Comparison of ENCODE assay signal across 8 mouse cellular contexts in genomic region chr14:55760156-55760555, GRCm38 (mm10). TPM values are rescaled to one million over a fixed set of nuclear protein-coding genes. Genes with fewer than 3 reads are reported as not detected.
DNase-seq lines count a peak whose midpoint lies in the region; ATAC-seq and TF ChIP-seq lines count a peak whose summit lies in the region.
"Not testable (repeated sequence)": the region's sequence is repeated elsewhere in the genome, so short reads cannot be mapped to it uniquely, and the experiment has no call there.

No protein-coding gene starts in this region.

- not testable (repeated sequence) for ATAC-seq in embryonic facial prominence, embryonic 12.5 days (ENCODE audit: insufficient number of reproducible peaks, insufficient read depth, low FRiP score, low TSS enrichment); midbrain, embryonic 14.5 days (ENCODE audit: low FRiP score, low TSS enrichment)

- not testable (repeated sequence) for H3K9me3 ChIP-seq in embryonic facial prominence, embryonic 12.5 days; limb, embryonic 10.5 days (replicated peaks); midbrain, embryonic 14.5 days (ENCODE audit: control insufficient read depth, low read length)

- not testable (repeated sequence) for H3K27ac ChIP-seq in embryonic facial prominence, embryonic 12.5 days; kidney, adult 2 months (ENCODE audit: insufficient read depth, low read depth, low read length); limb, embryonic 10.5 days; midbrain, embryonic 14.5 days (replicated peaks; ENCODE audit: low read depth, low read length); small intestine, adult 2 months (ENCODE audit: insufficient read depth, low read depth, low read length)

- H3K4me2 ChIP-seq in embryonic facial prominence, embryonic 12.5 days (replicated peaks), result peak overlapping the region; percentile 37
- H3K4me2 ChIP-seq in midbrain, embryonic 14.5 days (ENCODE audit: low read length), result peak overlapping the region; percentile 32

- not testable (repeated sequence) for H3K4me1 ChIP-seq in embryonic facial prominence, embryonic 12.5 days; midbrain, embryonic 14.5 days (ENCODE audit: control insufficient read depth, insufficient read depth, low read length); small intestine, adult 2 months (ENCODE audit: control insufficient read depth, insufficient read depth, insufficient read length, low read length)
- H3K4me1 ChIP-seq in kidney, adult 2 months (ENCODE audit: control insufficient read depth, insufficient read depth, low read length), result peaks cover 14% of the 10 kb centered on the region; the same call in 1 of the 2 replicates
- peaks cover 18% of the 10 kb centered on the region for H3K4me1 ChIP-seq in limb, embryonic 10.5 days

- H3K27me3 ChIP-seq in embryonic facial prominence, embryonic 12.5 days, result peaks cover 29% of the 10 kb centered on the region
- H3K27me3 ChIP-seq in kidney, adult 2 months (replicated peaks; ENCODE audit: control insufficient read depth, insufficient read depth, low read length), result not testable (repeated sequence)
- peaks cover 47% of the 10 kb centered on the region for H3K27me3 ChIP-seq in limb, embryonic 10.5 days (ENCODE audit: low read depth, poor library complexity, severe bottlenecking)
- peaks cover 37% of the 10 kb centered on the region for H3K27me3 ChIP-seq in midbrain, embryonic 14.5 days (ENCODE audit: control insufficient read depth, insufficient read depth, low read length)
- H3K27me3 ChIP-seq in small intestine, adult 2 months (ENCODE audit: control insufficient read depth, insufficient read depth, low read length), result 0 out of 2 replicates have a peak, but pooled peaks cover 13% of the 10 kb centered on the region

- not testable (repeated sequence) for H3K9ac ChIP-seq in embryonic facial prominence, embryonic 12.5 days; midbrain, embryonic 14.5 days (replicated peaks; ENCODE audit: low read length)

- TF ChIP-seq POLR2A in kidney, adult 2 months (IDR thresholded peaks at IDR 0.05; ENCODE audit: low read depth, low read length); small intestine, adult 2 months (IDR thresholded peaks at IDR 0.05; ENCODE audit: low read depth, low read length): not testable (repeated sequence)

- WGBS in embryonic facial prominence, embryonic 12.5 days, result 0% methylated on average over 6 of the region's 6 CpGs
- under 1% methylated on average over 6 of the region's 6 CpGs for WGBS in kidney, adult 2 months
- under 1% methylated on average over 6 of the region's 6 CpGs for WGBS in limb, embryonic 10.5 days
- WGBS in midbrain, embryonic 14.5 days, result 2% methylated on average over 5 of the region's 6 CpGs
- 0% methylated on average over 6 of the region's 6 CpGs for WGBS in small intestine, adult 2 months

- TF ChIP-seq CTCF in kidney, adult 2 months (conservative IDR thresholded peaks at IDR 0.05; ENCODE audit: insufficient read depth, insufficient read length, low read depth, low read length), result peak; percentile 74
- peak; percentile 63; the same call in 1 of the 2 replicates for TF ChIP-seq CTCF in small intestine, adult 2 months (IDR thresholded peaks at IDR 0.05; ENCODE audit: extremely low read depth, insufficient read length, insufficient replicate concordance, low read depth, low read length)

- peaks cover 15% of the 10 kb centered on the region for H3K36me3 ChIP-seq in embryonic facial prominence, embryonic 12.5 days
- H3K36me3 ChIP-seq in kidney, adult 2 months (ENCODE audit: control insufficient read depth, insufficient read depth, low read length), result not testable (repeated sequence)
- peaks cover 18% of the 10 kb centered on the region for H3K36me3 ChIP-seq in limb, embryonic 10.5 days
- peaks cover 13% of the 10 kb centered on the region for H3K36me3 ChIP-seq in midbrain, embryonic 14.5 days (ENCODE audit: control insufficient read depth, insufficient read depth, low read length)
- H3K36me3 ChIP-seq in small intestine, adult 2 months (ENCODE audit: control insufficient read depth, insufficient read depth, low read length), result peaks cover 13% of the 10 kb centered on the region

- H3K4me3 ChIP-seq in embryonic facial prominence, embryonic 12.5 days, result peak overlapping the region; percentile 1; the same call in 1 of the 2 replicates
- H3K4me3 ChIP-seq in kidney, adult 2 months (ENCODE audit: insufficient read depth, low read depth, low read length); midbrain, embryonic 14.5 days (replicated peaks; ENCODE audit: low read depth, low read length); small intestine, adult 2 months (ENCODE audit: low read depth, low read length): not testable (repeated sequence)
- peak overlapping the region; percentile 34 for H3K4me3 ChIP-seq in limb, embryonic 10.5 days

- peak; percentile 51 for DNase-seq in 3134 (ENCODE audit: extremely low read depth, insufficient read length, low spot score)
- peak; percentile 87 for DNase-seq in adrenal gland, postnatal 14 days
- DNase-seq in heart, adult 8-10 months (ENCODE audit: low spot score), result peak; percentile 89
- DNase-seq in kidney, adult 2 months, result peak; percentile 93
- DNase-seq in limb, embryonic 10.5 days (ENCODE audit: low spot score), result peak; percentile 88
- DNase-seq in midbrain, embryonic 14.5 days, result peak; percentile 90

RNA-seq across cellular contexts. Expression of gene Ltb4r2, which starts 1.1 kb away (rescaled TPM):
- total RNA-seq in adrenal gland, postnatal 14 days (2021), result 0.11 and 0.37 TPM in 2 replicates
- polyA plus RNA-seq in embryonic facial prominence, embryonic 12.5 days (2016; fragmentation: Nextera tagmentation; extraction: Ambion mirVana), result 0.55 and 0.60 TPM in 2 replicates
- under 1 TPM; 0.06 to 0.19 (median 0.13) TPM for total RNA-seq in heart, adult 8-10 months (2022)
- 0.56 and 0.76 TPM in 2 replicates for polyA plus RNA-seq in kidney, adult 2 months (2012; rRNA removed)
- polyA plus RNA-seq in limb, embryonic 10.5 days (2016; fragmentation: Nextera tagmentation; extraction: Ambion mirVana), result 0.23 and 0.30 TPM in 2 replicates
- polyA plus RNA-seq in midbrain, embryonic 14.5 days (2014; fragmentation: Nextera tagmentation; extraction: Ambion mirVana), result 0.32 and 0.69 TPM in 2 replicates
- 65.3 and 90.6 TPM in 2 replicates for polyA plus RNA-seq in small intestine, adult 2 months (2012; rRNA removed)

RNA-seq across cellular contexts. Expression of gene Cideb, which starts 1.9 kb away (rescaled TPM):
- total RNA-seq in adrenal gland, postnatal 14 days (2021), result 1.7 and 22.1 TPM in 2 replicates
- 0.19 and 0.50 TPM in 2 replicates for polyA plus RNA-seq in embryonic facial prominence, embryonic 12.5 days (2016; fragmentation: Nextera tagmentation; extraction: Ambion mirVana)
- 1 to 10 TPM in 3 of 4 experiments, under 1 TPM in 1; 0.95 to 1.9 (median 1.4) TPM for total RNA-seq in heart, adult 8-10 months (2022)
- polyA plus RNA-seq in kidney, adult 2 months (2012; rRNA removed), result 485 and 513 TPM in 2 replicates
- polyA plus RNA-seq in limb, embryonic 10.5 days (2016; fragmentation: Nextera tagmentation; extraction: Ambion mirVana), result 0.24 TPM in 1 of 2 replicates, not detected in the other
- 0.18 and 0.19 TPM in 2 replicates for polyA plus RNA-seq in midbrain, embryonic 14.5 days (2014; fragmentation: Nextera tagmentation; extraction: Ambion mirVana)
- 309 and 797 TPM in 2 replicates for polyA plus RNA-seq in small intestine, adult 2 months (2012; rRNA removed)

RNA-seq across cellular contexts. Expression of gene Ltb4r1, which starts 5.6 kb away (rescaled TPM):
- total RNA-seq in adrenal gland, postnatal 14 days (2021), result 0.48 and 0.71 TPM in 2 replicates
- polyA plus RNA-seq in embryonic facial prominence, embryonic 12.5 days (2016; fragmentation: Nextera tagmentation; extraction: Ambion mirVana), result 0.48 and 0.60 TPM in 2 replicates
- total RNA-seq in heart, adult 8-10 months (2022), result under 1 TPM in 3 of 4 experiments, not detected in 1; 0.19 to 0.49 (median 0.26) TPM
- polyA plus RNA-seq in kidney, adult 2 months (2012; rRNA removed), result 0.75 and 1.1 TPM in 2 replicates
- polyA plus RNA-seq in limb, embryonic 10.5 days (2016; fragmentation: Nextera tagmentation; extraction: Ambion mirVana), result 0.14 and 0.26 TPM in 2 replicates
- 0.77 TPM in 1 of 2 replicates, not detected in the other for polyA plus RNA-seq in midbrain, embryonic 14.5 days (2014; fragmentation: Nextera tagmentation; extraction: Ambion mirVana)
- 25.3 and 26.4 TPM in 2 replicates for polyA plus RNA-seq in small intestine, adult 2 months (2012; rRNA removed)

RNA-seq across cellular contexts. Expression of gene Nop9, which starts 14.7 kb away (rescaled TPM):
- total RNA-seq in adrenal gland, postnatal 14 days (2021), result 15.9 and 16.2 TPM in 2 replicates
- 51.0 and 57.3 TPM in 2 replicates for polyA plus RNA-seq in embryonic facial prominence, embryonic 12.5 days (2016; fragmentation: Nextera tagmentation; extraction: Ambion mirVana)
- total RNA-seq in heart, adult 8-10 months (2022), result 10 to 100 TPM in 3 of 4 experiments, 1 to 10 TPM in 1; 9.6 to 13.2 (median 11.0) TPM
- polyA plus RNA-seq in kidney, adult 2 months (2012; rRNA removed), result 12.9 and 16.1 TPM in 2 replicates
- polyA plus RNA-seq in limb, embryonic 10.5 days (2016; fragmentation: Nextera tagmentation; extraction: Ambion mirVana), result 68.7 and 71.4 TPM in 2 replicates
- polyA plus RNA-seq in midbrain, embryonic 14.5 days (2014; fragmentation: Nextera tagmentation; extraction: Ambion mirVana), result 25.0 and 31.2 TPM in 2 replicates
- 5.9 and 8.0 TPM in 2 replicates for polyA plus RNA-seq in small intestine, adult 2 months (2012; rRNA removed)

RNA-seq across cellular contexts. Expression of gene Dhrs1, which starts 14.7 kb away (rescaled TPM):
- 81.5 and 93.6 TPM in 2 replicates for total RNA-seq in adrenal gland, postnatal 14 days (2021)
- 81.5 and 86.7 TPM in 2 replicates for polyA plus RNA-seq in embryonic facial prominence, embryonic 12.5 days (2016; fragmentation: Nextera tagmentation; extraction: Ambion mirVana)
- total RNA-seq in heart, adult 8-10 months (2022), result 10 to 100 TPM; 38.3 to 46.8 (median 43.2) TPM
- polyA plus RNA-seq in kidney, adult 2 months (2012; rRNA removed), result 223 and 228 TPM in 2 replicates
- 65.2 and 67.4 TPM in 2 replicates for polyA plus RNA-seq in limb, embryonic 10.5 days (2016; fragmentation: Nextera tagmentation; extraction: Ambion mirVana)
- 60.1 and 65.1 TPM in 2 replicates for polyA plus RNA-seq in midbrain, embryonic 14.5 days (2014; fragmentation: Nextera tagmentation; extraction: Ambion mirVana)
- polyA plus RNA-seq in small intestine, adult 2 months (2012; rRNA removed), result 217 and 223 TPM in 2 replicates

Comparison
In these comparisons a context has a peak if more than half of its experiments do, and no peak if none do; other contexts are left out.
1. RNA of gene Ltb4r2, which starts 1.1 kb away (polyA plus RNA-seq): 65.3 to 90.6 TPM in small intestine, adult 2 months; 0.55 to 0.60 TPM in embryonic facial prominence, embryonic 12.5 days, 0.56 to 0.76 TPM in kidney, adult 2 months, 0.32 to 0.69 TPM in midbrain, embryonic 14.5 days and 0.23 to 0.30 TPM in limb, embryonic 10.5 days; every median in the first group is over 10 times any median in the second.
2. RNA of gene Cideb, which starts 1.9 kb away (polyA plus RNA-seq): 309 to 797 TPM in small intestine, adult 2 months and 485 to 513 TPM in kidney, adult 2 months; 0.19 to 0.50 TPM in embryonic facial prominence, embryonic 12.5 days, 0.24 TPM in limb, embryonic 10.5 days and 0.18 to 0.19 TPM in midbrain, embryonic 14.5 days; every median in the first group is over 100 times any median in the second.
3. RNA of gene Ltb4r1, which starts 5.6 kb away (polyA plus RNA-seq): 25.3 to 26.4 TPM in small intestine, adult 2 months; 0.75 to 1.1 TPM in kidney, adult 2 months, 0.48 to 0.60 TPM in embryonic facial prominence, embryonic 12.5 days, 0.14 to 0.26 TPM in limb, embryonic 10.5 days and 0.77 TPM in midbrain, embryonic 14.5 days; every median in the first group is over 10 times any median in the second.
4. Peak in every context shown above with its lines, with median percentiles within 50 percentile points of each other: DNase-seq.